Mouse (Mus musculus): ENCODE results near the gene Itga5.

DNA sequence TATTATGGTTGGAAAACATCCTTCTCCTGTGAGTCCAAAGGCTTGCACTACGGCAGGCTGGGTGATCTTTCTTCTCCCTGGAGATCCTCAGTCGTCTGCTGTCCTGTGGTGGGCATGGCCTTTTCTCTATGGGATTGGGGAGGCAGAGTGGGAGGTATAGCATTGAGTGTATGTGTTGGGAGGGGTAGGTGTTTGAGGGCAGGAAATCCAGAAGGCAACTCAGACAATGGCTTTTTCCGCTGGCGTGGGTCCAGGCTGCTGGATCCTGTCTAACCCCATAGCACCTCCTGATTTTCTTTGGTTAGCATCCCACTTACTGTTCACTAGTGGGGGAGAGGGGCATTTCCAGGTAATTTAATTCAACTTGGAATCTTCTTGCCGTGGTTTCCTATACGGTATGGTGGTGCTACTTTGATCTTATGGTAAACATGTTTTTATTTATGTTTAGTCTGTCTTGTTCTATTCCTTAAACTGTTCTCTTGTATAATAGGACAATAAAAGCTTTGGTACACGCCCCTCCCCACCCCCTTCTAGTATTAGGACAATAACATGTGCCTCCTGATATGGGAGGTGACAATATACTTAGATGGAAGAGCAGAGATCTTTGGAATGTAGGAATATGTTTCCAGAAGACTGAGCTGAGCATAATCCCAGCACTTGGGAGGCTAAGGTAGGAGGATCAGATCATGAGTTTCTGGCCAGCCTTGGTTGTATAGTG is 17.4 kb upstream of the Itga5 start:
- TF ChIP-seq CTCF (IDR thresholded peaks at IDR 0.05; ENCODE audit: low read depth, low read length) (no peak), POLR2A (IDR thresholded peaks at IDR 0.05; ENCODE audit: borderline replicate concordance, low read depth, low read length) (no peak)

Measured in bone marrow macrophage, adult 2 months (primary cell).